Mouse (Mus musculus) E14TG2a.4 (cell line): ENCODE data around the gene Smtnl2.

Experiments
- CTCF ChIP-seq: conservative IDR thresholded peaks from 2 replicates; pipeline ENCODE4 v1.5.1; 2014; ENCODE audit warnings: low read length
- POU5F1 ChIP-seq: IDR thresholded peaks from 2 replicates; pipeline ENCODE4 v1.6.1; 2014; ENCODE audit warnings: low read length, borderline replicate concordance

DNA sequence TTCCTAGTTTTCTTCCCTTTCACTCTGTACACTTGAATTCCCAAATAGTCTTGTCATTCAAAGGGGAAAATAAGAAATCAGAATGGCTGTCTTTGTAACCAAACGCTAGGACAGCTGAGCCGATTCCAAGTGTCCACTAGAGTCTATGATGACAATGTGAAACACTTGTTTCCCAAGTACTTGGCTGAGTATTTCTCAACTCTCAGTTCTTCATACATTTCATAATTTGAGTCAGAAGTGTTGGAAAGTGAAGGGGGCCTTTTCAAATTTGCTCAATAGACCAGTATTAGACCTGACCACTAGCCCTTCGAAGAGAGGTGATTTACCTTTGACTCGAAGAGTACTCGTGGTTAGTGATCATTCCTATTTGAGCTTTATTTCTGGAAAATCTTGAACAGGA is 47.0 kb downstream of the Smtnl2 start:
- no peak for TF ChIP-seq CTCF
- TF ChIP-seq POU5F1 = no peak
